Mouse (Mus musculus): ENCODE measurements around the gene Ermard.
A peak's percentile ranks its signal among the peaks of the same experiment; 100 is the strongest.
"Not testable (repeated sequence)": the region's sequence is repeated elsewhere in the genome, so short reads cannot be mapped to it uniquely, and the experiment has no call there.

Gene Ermard

GRCm38 (mm10) chr17:15041175-15041729 lies at the start of gene Ermard, which contains the start of the genes Tcte3 and Gm3448:
Gene Ermard, plus strand, starts transcription at chr17:15041208.
Gene Tcte3, minus strand, starts transcription at chr17:15041488.
Gene Gm3448, minus strand, starts transcription at chr17:15041537.
- DNase-seq: peak; percentile 31

DNA sequence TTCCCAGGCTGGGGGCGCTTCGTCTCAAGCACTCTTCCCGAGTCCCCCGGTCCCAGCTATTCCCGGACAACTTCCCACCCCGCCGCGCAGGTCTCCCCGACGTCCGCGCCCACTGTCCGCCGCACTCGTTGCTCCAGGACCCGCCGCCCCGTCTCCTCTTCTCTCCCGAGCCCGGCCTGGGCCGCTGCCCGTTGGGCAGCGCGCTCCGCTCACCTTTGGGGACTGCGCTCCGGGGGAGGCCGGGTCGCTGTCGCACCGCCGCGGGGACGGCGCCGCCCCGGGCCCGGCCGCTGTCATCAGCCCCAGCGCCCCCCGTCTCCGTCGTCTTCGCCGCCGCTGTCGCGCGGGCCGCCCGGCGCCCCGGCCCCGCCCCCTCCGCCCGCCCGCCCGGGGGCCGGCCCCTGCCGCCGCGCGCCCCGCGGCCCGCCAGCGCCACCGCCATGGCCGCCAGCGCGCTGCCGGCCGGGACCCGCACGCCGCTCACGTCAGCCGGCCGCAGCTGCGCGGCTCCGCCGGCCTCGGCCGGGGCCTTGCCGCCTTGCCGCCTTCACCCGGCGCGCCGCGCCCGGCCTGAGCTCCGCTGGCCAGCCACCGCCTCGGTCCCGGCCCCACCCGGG lies 48.4 kb upstream of the Ermard start:
- DNase-seq: not testable (repeated sequence)

DNA sequence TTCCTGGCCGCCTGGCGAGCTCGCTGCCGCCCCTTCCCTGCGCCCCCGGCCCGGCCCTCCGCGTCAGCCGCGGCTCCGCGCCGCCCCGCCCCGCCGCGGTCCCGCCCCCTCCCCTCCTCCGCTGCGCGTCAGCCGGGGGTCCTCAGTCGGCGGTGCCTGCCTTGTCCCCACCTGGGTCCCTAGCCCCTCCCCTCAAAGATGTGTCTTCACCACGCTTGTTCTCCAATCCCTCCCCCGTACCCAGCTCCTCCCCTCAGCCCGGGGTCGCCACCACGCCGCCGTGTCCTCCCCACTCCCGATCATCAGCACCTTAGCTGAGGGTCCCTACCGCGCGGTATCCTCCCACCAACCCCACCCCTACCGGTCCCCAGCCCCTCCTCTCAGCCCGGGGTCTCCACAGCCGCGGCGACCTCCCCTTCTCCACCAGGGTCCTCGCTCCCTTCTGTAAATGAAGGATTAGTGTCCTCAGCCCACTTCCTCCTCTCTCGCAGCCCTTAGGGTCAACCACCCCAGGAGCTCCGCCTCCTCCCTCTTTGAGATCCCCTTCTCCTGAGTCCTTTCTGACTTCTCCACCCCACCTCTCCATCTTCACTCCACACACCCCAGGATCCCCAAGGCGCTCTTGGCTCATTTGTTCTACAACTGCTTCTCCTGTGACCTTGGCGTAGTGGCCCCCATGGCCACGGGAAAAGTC lies 47.7 kb upstream of the Ermard start:
- not testable (repeated sequence) for DNase-seq

- DNase-seq: not testable (repeated sequence)
Observed at GRCm38 (mm10) chr17:14994140-14994539, 46.9 kb upstream of the Ermard start.

GRCm38 (mm10) chr17:15000047-15000446 lies 41.0 kb upstream of the Ermard start:
- DNase-seq: not testable (repeated sequence)

DNA sequence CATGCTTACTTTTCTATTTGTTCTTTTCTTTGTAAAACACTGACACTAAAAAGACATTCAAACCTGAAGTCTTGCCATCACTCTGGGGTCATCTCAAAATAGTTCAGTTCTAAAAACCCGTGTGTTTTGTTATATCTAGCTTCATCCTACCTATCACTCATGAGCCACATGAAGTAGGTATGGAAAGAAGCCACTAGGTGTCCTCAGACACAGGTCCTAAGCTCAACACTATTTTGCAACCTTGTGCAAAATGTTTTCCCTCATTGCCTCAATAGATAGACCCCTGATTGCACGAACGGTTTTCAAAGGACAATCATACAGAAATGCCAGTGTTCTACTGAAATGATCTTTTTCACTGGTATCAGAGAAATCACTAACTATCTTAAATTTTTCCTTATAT lies 31.9 kb upstream of the Ermard start:
- DNase-seq: not testable (repeated sequence)

- not testable (repeated sequence) for DNase-seq
Observed at GRCm38 (mm10) chr17:15009706-15010413, 31.1 kb upstream of the Ermard start, which contains the start of gene Gm3435. Gene Gm3435, plus strand, starts transcription at chr17:15010176.

GRCm38 (mm10) chr17:15021503-15022220 lies 19.3 kb upstream of the Ermard start:
- peak; percentile 44 for DNase-seq

GRCm38 (mm10) chr17:15023878-15024492 lies 17.0 kb upstream of the Ermard start:
- DNase-seq: not testable (repeated sequence)

GRCm38 (mm10) chr17:15024502-15025193 lies 16.4 kb upstream of the Ermard start:
- not testable (repeated sequence) for DNase-seq

GRCm38 (mm10) chr17:15025513-15025912 lies 15.5 kb upstream of the Ermard start:
- not testable (repeated sequence) for DNase-seq

DNA sequence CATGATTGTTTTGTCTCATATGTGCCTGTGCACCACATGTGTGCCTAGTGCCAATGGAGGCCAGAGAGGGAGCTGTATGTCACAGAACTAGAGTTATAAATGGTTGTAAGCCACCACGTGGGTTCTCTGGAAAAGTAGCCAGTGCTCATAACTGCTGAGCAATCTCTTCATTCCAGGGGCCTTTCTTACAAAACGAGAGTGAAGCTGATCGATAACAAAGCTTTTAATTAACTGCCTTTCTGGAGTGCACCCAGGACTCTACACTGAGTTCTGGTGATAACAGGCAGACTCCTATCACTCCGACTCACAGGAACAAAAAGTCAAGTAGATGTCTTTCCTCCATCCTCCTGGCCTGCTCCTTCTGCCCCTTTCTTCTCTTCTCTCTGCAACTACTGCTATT lies 9.6 kb upstream of the Ermard start:
- not testable (repeated sequence) for DNase-seq

- not testable (repeated sequence) for DNase-seq
Observed at GRCm38 (mm10) chr17:15040455-15040854, 553 bp upstream of the Ermard start.

DNA sequence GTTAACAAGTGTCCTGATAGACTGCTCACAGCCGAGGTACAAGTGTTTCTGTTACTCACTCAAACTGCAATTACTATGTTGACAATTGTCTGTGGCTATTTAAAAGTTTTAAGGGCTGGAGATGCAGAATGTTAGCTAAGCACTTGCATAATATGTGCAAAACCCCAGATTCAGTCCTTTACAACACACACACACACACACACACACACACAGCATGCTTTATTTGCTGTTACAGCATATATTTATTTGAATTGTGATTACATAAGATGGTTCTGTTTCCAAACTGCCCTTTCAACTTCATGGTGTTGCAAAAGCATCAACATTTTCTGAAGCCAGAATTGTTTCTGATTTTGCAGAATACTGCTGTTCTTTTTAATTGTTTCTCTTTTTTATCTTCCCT lies 9.3 kb downstream of the Ermard start:
- not testable (repeated sequence) for DNase-seq

DNA sequence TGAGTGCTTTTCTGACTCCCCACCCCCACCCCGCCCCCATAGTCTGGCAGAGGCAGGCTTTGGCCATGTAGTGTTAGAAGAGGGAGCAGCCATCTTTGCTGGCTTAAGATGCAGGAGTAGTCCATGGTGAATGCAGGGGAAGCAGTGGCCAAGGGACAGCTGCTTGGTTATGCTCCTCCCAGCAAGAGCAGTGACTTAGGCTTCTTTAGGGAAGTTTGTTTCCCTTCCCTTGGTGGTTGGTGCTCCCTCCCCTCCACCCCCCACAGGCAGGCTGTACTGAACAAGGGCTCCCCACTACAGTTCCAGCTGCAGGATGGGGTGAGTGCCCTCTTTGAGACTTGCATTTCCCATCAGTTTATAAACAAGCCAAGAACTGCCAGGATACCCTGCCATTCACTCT lies 11.8 kb downstream of the Ermard start:
- DNase-seq: peak; percentile 3

- DNase-seq: peak; percentile 1
Observed at GRCm38 (mm10) chr17:15053183-15053828, 12.3 kb downstream of the Ermard start.

DNA sequence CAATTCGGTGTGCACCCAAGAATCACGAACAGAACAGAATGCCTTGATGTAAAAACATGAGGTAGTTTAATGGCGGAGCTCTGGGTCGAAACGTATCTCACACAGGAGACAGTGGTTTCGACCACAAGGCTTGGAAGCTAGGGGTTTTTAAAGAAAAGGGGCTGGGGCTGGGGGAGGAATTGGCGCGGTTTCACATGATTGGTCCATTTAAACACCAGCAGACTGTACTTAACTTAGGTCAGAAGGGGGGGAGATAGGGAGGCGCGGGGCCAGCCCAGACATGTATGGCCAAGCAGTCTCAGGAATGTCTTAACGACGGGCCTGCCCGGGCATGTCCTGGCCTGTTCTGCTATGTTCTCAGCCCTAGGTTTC lies 12.8 kb downstream of the Ermard start:
- DNase-seq: peak; percentile 1

- peak; percentile 11 for DNase-seq
Observed at GRCm38 (mm10) chr17:15055925-15056324, 14.9 kb downstream of the Ermard start.

DNA sequence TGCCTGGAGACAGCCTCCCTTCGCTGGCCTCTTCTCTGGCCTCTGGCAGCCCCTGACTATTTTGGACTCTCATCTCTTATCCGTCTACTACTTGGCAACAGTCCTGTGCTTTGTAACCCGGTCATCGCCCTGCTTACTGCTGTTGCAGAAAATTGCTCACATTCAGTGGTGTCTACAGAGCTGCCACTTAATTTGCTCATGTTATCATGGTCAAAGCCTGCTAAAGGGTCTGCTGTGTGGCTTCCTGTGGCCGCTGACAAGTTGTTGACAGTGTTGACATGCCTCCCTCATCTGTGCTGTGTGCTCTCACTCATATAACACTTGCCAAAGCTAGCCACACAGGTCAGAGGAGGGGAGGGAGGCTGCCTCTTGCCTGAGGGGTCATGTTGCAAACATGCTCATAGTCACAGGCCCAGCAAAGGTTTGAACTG lies 17.2 kb downstream of the Ermard start:
- peak; percentile 59 for DNase-seq

DNA sequence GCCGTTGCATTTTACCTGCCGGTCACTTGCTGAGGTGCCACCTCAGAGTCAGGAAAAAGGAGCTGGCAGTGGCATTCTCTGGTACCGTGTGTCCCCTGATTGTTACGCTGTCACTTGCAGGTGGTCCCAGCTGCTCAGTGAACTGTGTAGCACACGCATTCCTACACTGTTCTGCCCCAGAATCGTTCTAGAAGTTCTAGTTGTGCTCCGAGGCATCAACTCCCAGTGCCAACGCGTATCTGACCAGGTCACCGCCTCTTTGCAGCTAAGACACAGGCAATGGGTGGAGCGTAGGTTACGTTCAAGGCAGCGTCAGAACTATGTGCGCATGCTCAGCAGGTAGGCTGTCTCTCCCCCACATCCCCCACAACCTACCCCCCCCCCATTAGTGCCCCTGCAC lies 18.6 kb downstream of the Ermard start:
- peak; percentile 1 for DNase-seq

DNA sequence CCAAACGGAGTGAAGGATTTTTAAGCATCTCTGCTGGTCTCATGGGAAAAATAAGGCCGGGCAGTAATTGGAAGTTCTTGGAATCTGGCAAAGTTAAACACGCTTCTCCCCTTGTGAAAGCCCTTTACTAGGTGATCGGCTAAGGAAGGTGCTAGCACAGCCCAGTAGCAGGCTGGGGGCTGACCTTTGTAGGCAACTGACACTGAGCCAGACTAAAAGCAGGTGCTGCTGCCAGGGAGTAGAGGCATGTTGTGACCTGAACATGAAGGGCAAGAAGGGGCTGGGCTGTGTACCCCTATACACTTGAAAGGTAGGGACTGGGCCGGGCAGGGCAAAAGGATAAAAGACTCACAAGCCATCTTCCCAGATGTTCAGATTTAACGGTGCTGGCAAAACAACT lies 19.3 kb downstream of the Ermard start:
- DNase-seq: peak; percentile 0
